Mouse (Mus musculus) forebrain, embryonic 16.5 days (tissue): Measurements from ENCODE around the gene Cited1. TPM values are rescaled to one million over a fixed set of nuclear protein-coding genes. Genes with fewer than 3 reads are reported as not detected.

ENCODE experiments used
- ATAC-seq: fragments of 200-750 bp; cut with Nextera tagmentation; 2 replicates; pipeline ENCODE4 v1.8.0; 2017; ENCODE audit warnings: mild to moderate bottlenecking, moderate library complexity
- H3K27ac ChIP-seq: fragments of 300-500 bp; sonication (generic); 2 replicates; pipeline ENCODE4 v1.5.1; 2014; ENCODE audit warnings: low read length, control low read depth
- H3K27me3 ChIP-seq: fragments of 300-500 bp; sonication (generic); replicated peaks from 2 replicates; pipeline ENCODE4 v1.6.1; 2014; ENCODE audit warnings: low read length; ENCODE audit not compliant: control insufficient read depth, insufficient read depth
- H3K36me3 ChIP-seq: fragments of 300-500 bp; sonication (generic); 2 replicates; pipeline ENCODE4 v1.6.1; 2014; ENCODE audit not compliant: control insufficient read depth, insufficient read depth
- H3K4me1 ChIP-seq: fragments of 300-500 bp; sonication (generic); replicated peaks from 2 replicates; pipeline ENCODE4 v1.6.1; 2014; ENCODE audit warnings: low read length; ENCODE audit not compliant: control insufficient read depth, insufficient read depth
- H3K4me2 ChIP-seq: fragments of 300-500 bp; sonication (generic); 2 replicates; pipeline ENCODE4 v1.6.1; 2014; ENCODE audit warnings: mild to moderate bottlenecking, low read length, control low read depth
- H3K4me3 ChIP-seq: fragments of 300-500 bp; sonication (generic); replicated peaks from 2 replicates; pipeline ENCODE4 v1.5.1; 2014; ENCODE audit warnings: mild to moderate bottlenecking, low read length, control low read depth
- H3K9ac ChIP-seq: fragments of 300-500 bp; sonication (generic); replicated peaks from 2 replicates; pipeline ENCODE4 v1.6.1; 2014; ENCODE audit warnings: low read depth, low read length, control low read depth
- H3K9me3 ChIP-seq: fragments of 300-500 bp; sonication (generic); 2 replicates; pipeline ENCODE4 v1.6.1; 2016; ENCODE audit warnings: low read length; ENCODE audit not compliant: control insufficient read depth
- WGBS: fragments of 180-500 bp; shearing (Covaris S2); extraction: QIAGEN DNeasy Blood & Tissue Kit; methylation state at CpG from one replicate; pipeline ENCODE4 v1.1.7; 2014; 5-methylcytosine and 5-hydroxymethylcytosine counted together
- polyA plus RNA-seq: library from polyadenylated mRNA; unstranded; fragments of >200 nt; fragmentation: Nextera tagmentation; extraction: Ambion mirVana; gene quantifications from 2 replicates; pipeline ENCODE4 v1.2.1, GENCODE M21; 2015

Gene Cited1
- 5.9 and 7.4 TPM in 2 replicates for polyA plus RNA-seq

- Histone ChIP-seq H3K27ac (no peak within 1 kb of the TSS), H3K4me1 (peaks cover 9% of the 10 kb centered on the region), H3K9ac (peak within 1 kb of the TSS; percentile 52), H3K4me2 (peak within 1 kb of the TSS; percentile 84), H3K36me3 (no peaks in the 10 kb centered on the region), H3K27me3 (peaks cover 4% of the 10 kb centered on the region), H3K4me3 (peak within 1 kb of the TSS; percentile 59), H3K9me3 (no peaks in the 10 kb centered on the region)
- WGBS, result 18% methylated on average over 44 of the region's 44 CpGs
- peak; percentile 97 for ATAC-seq
Observed at GRCm38 (mm10) chrX:102251937-102252860, at the start of gene Cited1. Cited1 (minus strand) TSS chrX:102252181.

- Histone ChIP-seq H3K27ac (no peak overlapping the region), H3K9me3 (no peaks in the 10 kb centered on the region), H3K36me3 (no peaks in the 10 kb centered on the region), H3K4me1 (no peaks in the 10 kb centered on the region), H3K9ac (no peak overlapping the region), H3K4me2 (no peak overlapping the region), H3K4me3 (no peak overlapping the region), H3K27me3 (no peaks in the 10 kb centered on the region; the same call in 1 of the 2 replicates)
- no peak for ATAC-seq
- WGBS, result 89% methylated on average over 3 of the region's 3 CpGs
Observed at GRCm38 (mm10) chrX:102284889-102285288, 32.9 kb upstream of the Cited1 start.

- no peaks in the 10 kb centered on the region for H3K36me3 ChIP-seq
- no peaks in the 10 kb centered on the region for H3K9me3 ChIP-seq
- no peak overlapping the region for H3K4me3 ChIP-seq
- WGBS, result 80% methylated on average over 14 of the region's 14 CpGs
- no peaks in the 10 kb centered on the region for H3K27me3 ChIP-seq
- no peaks in the 10 kb centered on the region for H3K4me1 ChIP-seq
- no peak overlapping the region for H3K4me2 ChIP-seq
- H3K9ac ChIP-seq, result no peak overlapping the region
- no peak overlapping the region for H3K27ac ChIP-seq
- ATAC-seq, result no peak
Observed at GRCm38 (mm10) chrX:102262620-102263345, 10.8 kb upstream of the Cited1 start.

- no peaks in the 10 kb centered on the region for H3K27me3 ChIP-seq
- H3K4me2 ChIP-seq, result no peak overlapping the region
- H3K4me1 ChIP-seq, result no peaks in the 10 kb centered on the region
- H3K9me3 ChIP-seq, result no peaks in the 10 kb centered on the region
- H3K4me3 ChIP-seq, result no peak overlapping the region
- no peak overlapping the region for H3K27ac ChIP-seq
- H3K9ac ChIP-seq, result no peak overlapping the region
- ATAC-seq, result no peak
- WGBS, result 87% methylated on average over 4 of the region's 4 CpGs
- H3K36me3 ChIP-seq, result no peaks in the 10 kb centered on the region
Observed at GRCm38 (mm10) chrX:102259772-102260171, 7.8 kb upstream of the Cited1 start.

- peaks cover 9% of the 10 kb centered on the region for H3K4me1 ChIP-seq
- 18% methylated on average over 7 of the region's 7 CpGs for WGBS
- ATAC-seq, result no peak
- no peak overlapping the region for H3K27ac ChIP-seq
- peaks cover 4% of the 10 kb centered on the region for H3K27me3 ChIP-seq
- no peak overlapping the region for H3K9ac ChIP-seq
- no peaks in the 10 kb centered on the region for H3K9me3 ChIP-seq
- peak overlapping the region; percentile 23; the same call in 1 of the 2 replicates for H3K4me3 ChIP-seq
- no peaks in the 10 kb centered on the region for H3K36me3 ChIP-seq
- peak overlapping the region; percentile 42 for H3K4me2 ChIP-seq
Observed at GRCm38 (mm10) chrX:102253892-102254291, 1.9 kb upstream of the Cited1 start.

- peak overlapping the region; percentile 84 for H3K4me2 ChIP-seq
- H3K27me3 ChIP-seq, result peaks cover 4% of the 10 kb centered on the region
- 15% methylated on average over 63 of the region's 80 CpGs for WGBS
- peak overlapping the region; percentile 59 for H3K4me3 ChIP-seq
- H3K36me3 ChIP-seq, result no peaks in the 10 kb centered on the region
- H3K27ac ChIP-seq, result no peak overlapping the region
- no peaks in the 10 kb centered on the region for H3K9me3 ChIP-seq
- peaks cover 9% of the 10 kb centered on the region for H3K4me1 ChIP-seq
- peak overlapping the region; percentile 52 for H3K9ac ChIP-seq
- no peak; the same call in 1 of the 2 replicates for ATAC-seq
Observed at GRCm38 (mm10) chrX:102251221-102251936, 602 bp downstream of the Cited1 start.

- Histone ChIP-seq H3K9me3 (no peaks in the 10 kb centered on the region), H3K4me2 (peak overlapping the region; percentile 84), H3K4me3 (peak overlapping the region; percentile 59), H3K27me3 (peaks cover 4% of the 10 kb centered on the region), H3K27ac (no peak overlapping the region), H3K9ac (no peak overlapping the region), H3K4me1 (peaks cover 9% of the 10 kb centered on the region), H3K36me3 (no peaks in the 10 kb centered on the region)
- no peak for ATAC-seq
- WGBS, result 16% methylated on average over 24 of the region's 24 CpGs
Observed at GRCm38 (mm10) chrX:102250891-102251170, 1.1 kb downstream of the Cited1 start.

GRCm38 (mm10) chrX:102250150-102250890 is 1.7 kb downstream of the Cited1 start:
- no peak overlapping the region for H3K9ac ChIP-seq
- H3K9me3 ChIP-seq, result no peaks in the 10 kb centered on the region
- H3K4me1 ChIP-seq, result peaks cover 9% of the 10 kb centered on the region
- H3K4me2 ChIP-seq, result peak overlapping the region; percentile 84
- 15% methylated on average over 58 of the region's 68 CpGs for WGBS
- no peak for ATAC-seq
- H3K4me3 ChIP-seq, result peak overlapping the region; percentile 59
- H3K27me3 ChIP-seq, result peaks cover 4% of the 10 kb centered on the region
- H3K36me3 ChIP-seq, result no peaks in the 10 kb centered on the region
- no peak overlapping the region for H3K27ac ChIP-seq
